Mouse (Mus musculus) CH12.LX (cell line): ENCODE measurements around the gene Helz. TPM values are rescaled to one million over a fixed set of nuclear protein-coding genes. Genes with fewer than 3 reads are reported as not detected.

Source experiments
- DNase-seq: peaks from one replicate; pipeline ENCODE4 v3.0.0-alpha.2; 2013; ENCODE audit errors: extremely low read depth
- H3K27ac ChIP-seq: 2 replicates; pipeline ENCODE4 v1.5.1; 2012; ENCODE audit warnings: low read depth, mild to moderate bottlenecking, control low read depth, moderate library complexity; ENCODE audit not compliant: insufficient read depth
- H3K27me3 ChIP-seq: replicated peaks from 2 replicates; pipeline ENCODE3; 2012; ENCODE audit warnings: inconsistent platforms
- H3K36me3 ChIP-seq, 2 experiments: replicated peaks in 1 of 2; 2 replicates each; pipeline versions ENCODE3 to v1.6.1; 2012; ENCODE audit warnings: inconsistent platforms in 1 of 2, low read length in 1 of 2, mild to moderate bottlenecking in 1 of 2, mixed read lengths in 1 of 2, moderate library complexity in 1 of 2; ENCODE audit not compliant: control insufficient read depth in 1 of 2, insufficient read depth in 1 of 2
- H3K4me1 ChIP-seq, 2 experiments: 2 replicates each; pipeline ENCODE4 v1.6.1; 2012; ENCODE audit warnings: inconsistent platforms in 1 of 2, moderate library complexity in 1 of 2; ENCODE audit not compliant: insufficient read depth in 2 of 2, control insufficient read depth in 1 of 2
- H3K4me2 ChIP-seq: 2 replicates; pipeline ENCODE4 v1.6.1; 2012; ENCODE audit warnings: low read depth, mild to moderate bottlenecking, control low read depth; ENCODE audit not compliant: poor library complexity, insufficient read depth, severe bottlenecking
- H3K4me3 ChIP-seq, 3 experiments: fragments of 150-350 bp in 1 of 3; sonication (generic) in 1 of 3; replicated peaks in 1 of 3; 2 replicates each; pipeline versions ENCODE3 to v1.5.1; 2011 to 2012; ENCODE audit warnings: low read depth in 2 of 3, low read length in 2 of 3, mild to moderate bottlenecking in 2 of 3, moderate library complexity in 2 of 3, control low read depth in 1 of 3, improper control_type of control experiment in 1 of 3, inconsistent platforms in 1 of 3, mixed read lengths in 1 of 3; ENCODE audit not compliant: poor library complexity in 1 of 3
- H3K79me2 ChIP-seq: replicated peaks from 2 replicates; pipeline ENCODE4 v1.6.1; 2012; ENCODE audit warnings: mild to moderate bottlenecking, moderate library complexity; ENCODE audit not compliant: control insufficient read depth, poor library complexity, insufficient read depth, severe bottlenecking; ENCODE audit errors: extremely low read depth
- H3K9ac ChIP-seq: 2 replicates; pipeline ENCODE4 v1.6.1; 2012; ENCODE audit warnings: low read depth, mild to moderate bottlenecking, control low read depth, moderate library complexity; ENCODE audit not compliant: insufficient read depth
- H3K9me3 ChIP-seq: replicated peaks from 2 replicates; pipeline ENCODE3; 2012; ENCODE audit warnings: low read length, inconsistent platforms, mixed read lengths
- BHLHE40 ChIP-seq: IDR thresholded peaks from 2 replicates; pipeline ENCODE4 v1.6.1; 2011; ENCODE audit warnings: mild to moderate bottlenecking, low read depth, low read length, improper control_type of control experiment
- CHD2 ChIP-seq: IDR thresholded peaks from 2 replicates; pipeline ENCODE4 v1.6.1; 2011; ENCODE audit warnings: low read length, improper control_type of control experiment
- CTCF ChIP-seq, 2 experiments: IDR thresholded peaks in 1 of 2; conservative IDR thresholded peaks in 1 of 2; 2 replicates each; pipeline ENCODE4 v1.5.1; 2011 to 2012; ENCODE audit warnings: low read depth in 2 of 2, low read length in 2 of 2, improper control_type of control experiment in 1 of 2, inconsistent platforms in 1 of 2, mild to moderate bottlenecking in 1 of 2, moderate library complexity in 1 of 2
- E2F4 ChIP-seq: IDR thresholded peaks from 2 replicates; pipeline ENCODE4 v1.6.1; 2011; ENCODE audit warnings: low read depth, low read length, improper control_type of control experiment; ENCODE audit not compliant: insufficient replicate concordance
- ELF1 ChIP-seq: IDR thresholded peaks from 2 replicates; pipeline ENCODE4 v1.6.1; 2014; ENCODE audit warnings: low read depth, mild to moderate bottlenecking, inconsistent platforms, low read length, improper control_type of control experiment
- IRF4 ChIP-seq: IDR thresholded peaks from 2 replicates; pipeline ENCODE4 v1.6.1; 2014; ENCODE audit warnings: low read depth, mild to moderate bottlenecking, inconsistent platforms, low read length, improper control_type of control experiment
- JUN ChIP-seq: IDR thresholded peaks from 2 replicates; pipeline ENCODE4 v1.6.1; 2011; ENCODE audit warnings: low read depth, mild to moderate bottlenecking, low read length, improper control_type of control experiment, moderate library complexity; ENCODE audit not compliant: insufficient read depth
- JUND ChIP-seq: conservative IDR thresholded peaks from 2 replicates; pipeline ENCODE4 v1.6.1; 2011; ENCODE audit warnings: low read depth, low read length, improper control_type of control experiment
- KAT2A ChIP-seq: IDR thresholded peaks from 2 replicates; pipeline ENCODE4 v1.6.1; 2012; ENCODE audit warnings: low read length, improper control_type of control experiment, inconsistent platforms; ENCODE audit not compliant: insufficient replicate concordance
- MAFK ChIP-seq: IDR thresholded peaks from 2 replicates; pipeline ENCODE4 v1.6.1; 2011; ENCODE audit warnings: low read length, improper control_type of control experiment; ENCODE audit not compliant: insufficient replicate concordance
- MAX ChIP-seq: IDR thresholded peaks from 2 replicates; pipeline ENCODE4 v1.6.1; 2011; ENCODE audit warnings: low read length, improper control_type of control experiment
- PAX5 ChIP-seq: IDR thresholded peaks from 2 replicates; pipeline ENCODE4 v1.6.1; 2012; ENCODE audit warnings: low read length, inconsistent platforms, mixed read lengths
- POLR2AphosphoS2 ChIP-seq: IDR thresholded peaks from 2 replicates; pipeline ENCODE4 v1.6.1; 2011; ENCODE audit warnings: low read depth, low read length, improper control_type of control experiment
- RCOR1 ChIP-seq: conservative IDR thresholded peaks from 2 replicates; pipeline ENCODE4 v1.6.1; 2012; ENCODE audit warnings: low read depth, mild to moderate bottlenecking, inconsistent platforms, low read length, improper control_type of control experiment
- SMC3 ChIP-seq: IDR thresholded peaks from 2 replicates; pipeline ENCODE4 v1.6.1; 2011; ENCODE audit warnings: low read depth, low read length, improper control_type of control experiment
- USF2 ChIP-seq: conservative IDR thresholded peaks from 2 replicates; pipeline ENCODE4 v1.6.1; 2011; ENCODE audit warnings: low read depth, low read length, improper control_type of control experiment
- ZKSCAN1 ChIP-seq: IDR thresholded peaks from 2 replicates; pipeline ENCODE4 v1.6.1; 2012; ENCODE audit warnings: low read depth, inconsistent platforms, low read length, improper control_type of control experiment, borderline replicate concordance
- dilution Hi-C: fragments of 300-500 bp; cut with MboI; formaldehyde crosslinking; loops from 2 replicates; pipeline ENCODE4 v1.14.3; 2020; ENCODE audit warnings: low sequenced_read_pairs; ENCODE audit not compliant: extremely low pct_unique_long_range_greater_than_20kb, extremely low pct_ligation_motif_present
- in situ Hi-C: fragments of 300-500 bp; cut with MboI; formaldehyde crosslinking; loops from 3 replicates; pipeline ENCODE4 v1.14.3; 2019; ENCODE audit warnings: low sequenced_read_pairs, low pct_ligation_motif_present, low pct_unique_long_range_greater_than_20kb, mixed read lengths
- polyA plus RNA-seq: library from polyadenylated mRNA; unstranded; fragments of >175 nt; gene quantifications from 2 replicates; pipeline ENCODE4 v1.2.1, GENCODE M21; 2012; ENCODE audit warnings: low read depth; ENCODE audit not compliant: insufficient read length
- total RNA-seq, 2 experiments: library from RNA; depleted of rRNA; stranded (reverse); fragments of 300-350 nt in 1 of 2; fragments of >200 nt in 1 of 2; gene quantifications; 2 replicates each; pipeline ENCODE4 v1.2.3; 2012 to 2014

The Helz gene
- total and polyA plus RNA-seq, 3 experiments = 11.5 to 44.4 (median 22.2) TPM

DNA sequence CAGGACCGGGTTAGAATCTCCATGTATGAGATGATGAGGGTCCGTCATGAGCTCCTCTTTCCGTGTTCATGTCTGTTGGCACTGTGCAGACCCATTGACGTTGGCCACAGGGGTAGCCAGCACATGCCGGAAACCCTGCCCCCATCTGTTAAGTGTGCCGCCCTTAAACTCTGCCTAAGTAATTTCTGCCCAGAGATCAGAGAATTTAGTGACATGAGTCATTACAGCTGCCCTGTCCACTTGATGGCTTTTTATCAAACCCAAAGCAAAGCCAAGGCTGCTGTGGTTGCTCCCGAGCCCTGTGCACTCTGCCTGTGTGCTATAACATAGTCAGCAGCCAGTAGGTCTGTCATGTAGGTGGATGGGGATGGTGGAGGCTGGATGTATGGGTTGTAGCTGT, 83.4 kb downstream of the Helz start:
- Histone ChIP-seq H3K4me2 (no peak overlapping the region), H3K4me1 (no peaks in the 10 kb centered on the region), H3K27me3 (no peaks in the 10 kb centered on the region), H3K36me3 (peaks cover 58 to 86% of the 10 kb centered on the region in 2 experiments), H3K79me2 (no peaks in the 10 kb centered on the region), H3K27ac (no peak overlapping the region), H3K9ac (no peak overlapping the region), H3K9me3 (no peaks in the 10 kb centered on the region), H3K4me3 (no peak overlapping the region)
- in situ Hi-C loops (loop anchor here (25.0 kb wide), 1 partner anchor 356 kb away; no protein-coding TSS in a partner anchor), dilution Hi-C loops (no loop called here)
- DNase-seq = no peak
- TF ChIP-seq PAX5 = no peak
- TF ChIP-seq USF2 = no peak
- no peak for TF ChIP-seq ELF1
- no peak for TF ChIP-seq RCOR1
- no peak for TF ChIP-seq JUND
- no peak for TF ChIP-seq E2F4
- no peak for TF ChIP-seq BHLHE40
- no peak for TF ChIP-seq POLR2AphosphoS2
- TF ChIP-seq JUN = no peak
- TF ChIP-seq MAFK = no peak
- TF ChIP-seq CHD2 = no peak

- H3K4me3 ChIP-seq = no peak overlapping the region
- H3K4me2 ChIP-seq = no peak overlapping the region
- TF ChIP-seq CHD2 (no peak), E2F4 (no peak), POLR2AphosphoS2 (no peak)
- no peaks in the 10 kb centered on the region for H3K4me1 ChIP-seq
- peaks cover 65 to 90% of the 10 kb centered on the region in 2 experiments for H3K36me3 ChIP-seq
- H3K9ac ChIP-seq = no peak overlapping the region
- dilution Hi-C loops = no loop called here
- H3K9me3 ChIP-seq = peaks cover 3% of the 10 kb centered on the region
- in situ Hi-C loops = loop anchor here (25.0 kb wide), 1 partner anchor 354 kb away; no protein-coding TSS in a partner anchor
- no peak for DNase-seq
- H3K79me2 ChIP-seq = no peaks in the 10 kb centered on the region
- H3K27me3 ChIP-seq = no peaks in the 10 kb centered on the region
- no peak overlapping the region for H3K27ac ChIP-seq
These were observed 85.9 kb downstream of the Helz start for GRCm38 (mm10) chr11:107633563-107634146.

DNA sequence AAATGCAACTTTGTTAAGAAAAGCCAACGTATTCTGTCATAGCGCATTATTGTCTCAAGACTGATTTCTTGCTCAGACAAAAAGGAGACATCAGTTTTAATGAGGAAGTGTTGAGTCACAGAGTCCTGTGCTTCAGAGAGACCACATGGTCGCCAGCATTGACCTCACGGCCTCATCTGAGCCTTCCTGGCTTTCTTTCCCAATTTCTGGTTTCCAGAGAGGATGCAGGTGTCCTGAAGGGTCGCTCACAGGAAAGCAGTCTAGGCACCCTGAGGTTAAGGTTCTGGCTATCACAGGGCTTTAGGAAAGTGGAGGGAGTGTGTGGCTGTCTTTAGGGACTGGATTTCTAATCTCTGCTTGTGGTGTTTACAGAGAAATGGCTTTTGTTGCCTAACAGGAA, 90.4 kb downstream of the Helz start:
- dilution Hi-C loops (no loop called here), in situ Hi-C loops (loop anchor here (25.0 kb wide), 1 partner anchor 349 kb away; no protein-coding TSS in a partner anchor)
- Histone ChIP-seq H3K27ac (no peak overlapping the region), H3K4me3 (no peak overlapping the region), H3K79me2 (no peaks in the 10 kb centered on the region), H3K9me3 (peaks cover 3% of the 10 kb centered on the region), H3K27me3 (no peaks in the 10 kb centered on the region), H3K9ac (no peak overlapping the region), H3K4me1 (peaks cover 3 to 6% of the 10 kb centered on the region in 2 experiments; a peak in 3 of 4 replicates), H3K36me3 (peaks cover 56 to 88% of the 10 kb centered on the region in 2 experiments), H3K4me2 (no peak overlapping the region)
- no peak for TF ChIP-seq KAT2A
- no peak for TF ChIP-seq SMC3
- TF ChIP-seq ELF1 = no peak
- TF ChIP-seq ZKSCAN1 = no peak
- TF ChIP-seq MAX = no peak
- no peak for TF ChIP-seq PAX5
- no peak for TF ChIP-seq CTCF (conservative IDR thresholded peaks at IDR 0.05 in 1 of 2, IDR thresholded peaks at IDR 0.05 in 1 of 2; ENCODE audit: low read depth in 2 of 2, low read length in 2 of 2)
- TF ChIP-seq USF2 = no peak
- TF ChIP-seq CHD2 = no peak
- no peak for TF ChIP-seq IRF4
- TF ChIP-seq POLR2AphosphoS2 = no peak
- TF ChIP-seq E2F4 = no peak
- DNase-seq = no peak
